Mouse (Mus musculus) brain, adult 2 months (tissue): Measurements from ENCODE around the gene 3110009E18Rik.
A peak's percentile ranks its signal among the peaks of the same experiment; 100 is the strongest.

Source experiments
- DNase-seq: peaks from one replicate; pipeline ENCODE4 v3.0.0; 2011; ENCODE audit warnings: low read depth, low spot score

The 3110009E18Rik gene

GRCm38 (mm10) chr1:120193586-120193985 is 72.6 kb downstream of the 3110009E18Rik start:
- DNase-seq: no peak

- DNase-seq: no peak
These were observed 75.0 kb downstream of the 3110009E18Rik start for GRCm38 (mm10) chr1:120195947-120196346.

DNA sequence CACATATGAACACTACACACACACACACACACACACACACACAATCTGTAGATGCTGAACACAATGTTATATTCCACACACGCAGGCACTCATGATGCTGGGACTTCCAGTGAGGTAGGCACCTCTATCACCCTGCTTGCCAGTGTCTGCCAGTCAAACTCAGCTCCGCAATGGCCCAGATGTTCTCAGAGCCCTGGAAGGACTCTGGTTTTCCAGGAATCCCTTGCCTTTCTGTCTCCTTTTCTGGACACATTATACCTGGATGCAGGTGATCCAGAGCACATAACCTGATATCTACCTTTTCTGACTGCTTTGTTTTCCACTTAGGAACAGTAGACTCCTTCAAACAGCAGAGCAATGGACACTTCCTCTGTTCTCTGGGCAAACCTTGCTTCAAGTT is 75.7 kb downstream of the 3110009E18Rik start:
- DNase-seq: no peak

- peak; percentile 83 for DNase-seq
These were observed 76.2 kb downstream of the 3110009E18Rik start for GRCm38 (mm10) chr1:120197189-120197588.

DNA sequence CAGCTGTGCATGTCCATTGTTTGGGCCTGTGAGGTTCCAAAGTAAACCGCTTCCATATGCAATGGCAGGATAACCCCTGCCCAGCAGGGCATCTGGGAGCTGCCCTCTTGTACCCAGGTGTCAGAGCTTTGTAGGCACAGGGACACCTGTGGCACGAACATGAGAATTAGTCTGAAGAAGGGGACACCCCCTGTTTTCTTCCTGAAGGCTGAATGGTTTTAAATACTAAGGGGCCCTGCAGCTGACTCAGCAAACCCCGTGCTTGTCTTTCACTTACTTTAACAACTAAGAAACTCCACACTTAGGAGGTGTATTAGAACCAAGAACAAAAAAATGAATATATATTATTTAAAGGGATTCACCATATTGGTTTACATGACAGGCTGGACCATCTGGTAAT is 77.2 kb downstream of the 3110009E18Rik start:
- DNase-seq: no peak

GRCm38 (mm10) chr1:120198942-120199341 is 78.0 kb downstream of the 3110009E18Rik start:
- DNase-seq: no peak

- no peak for DNase-seq
These were observed 81.6 kb downstream of the 3110009E18Rik start for GRCm38 (mm10) chr1:120202542-120202941.

- no peak for DNase-seq
These were observed 82.8 kb downstream of the 3110009E18Rik start for GRCm38 (mm10) chr1:120203836-120204235.

DNA sequence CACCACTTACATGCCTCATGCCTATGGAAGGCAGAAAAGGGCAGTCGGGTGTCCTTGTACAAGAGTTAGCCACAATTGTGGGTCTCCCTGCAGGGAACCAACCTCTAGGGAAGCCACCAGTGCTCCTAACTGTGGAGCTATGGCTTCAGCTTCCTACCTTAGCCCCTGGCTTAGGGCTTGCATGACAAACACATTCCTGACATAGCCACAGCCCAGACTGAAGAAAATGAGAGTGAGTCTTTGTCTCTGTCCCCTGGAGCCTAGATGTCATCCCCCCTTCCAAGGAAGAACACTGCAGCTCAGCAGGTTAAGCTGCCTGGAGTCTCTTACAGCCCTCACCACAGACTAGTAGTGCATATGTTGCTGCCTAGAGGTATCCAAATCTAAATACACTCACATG is 83.8 kb downstream of the 3110009E18Rik start:
- no peak for DNase-seq

GRCm38 (mm10) chr1:120207568-120207967 is 86.6 kb downstream of the 3110009E18Rik start:
- DNase-seq: peak; percentile 63

DNA sequence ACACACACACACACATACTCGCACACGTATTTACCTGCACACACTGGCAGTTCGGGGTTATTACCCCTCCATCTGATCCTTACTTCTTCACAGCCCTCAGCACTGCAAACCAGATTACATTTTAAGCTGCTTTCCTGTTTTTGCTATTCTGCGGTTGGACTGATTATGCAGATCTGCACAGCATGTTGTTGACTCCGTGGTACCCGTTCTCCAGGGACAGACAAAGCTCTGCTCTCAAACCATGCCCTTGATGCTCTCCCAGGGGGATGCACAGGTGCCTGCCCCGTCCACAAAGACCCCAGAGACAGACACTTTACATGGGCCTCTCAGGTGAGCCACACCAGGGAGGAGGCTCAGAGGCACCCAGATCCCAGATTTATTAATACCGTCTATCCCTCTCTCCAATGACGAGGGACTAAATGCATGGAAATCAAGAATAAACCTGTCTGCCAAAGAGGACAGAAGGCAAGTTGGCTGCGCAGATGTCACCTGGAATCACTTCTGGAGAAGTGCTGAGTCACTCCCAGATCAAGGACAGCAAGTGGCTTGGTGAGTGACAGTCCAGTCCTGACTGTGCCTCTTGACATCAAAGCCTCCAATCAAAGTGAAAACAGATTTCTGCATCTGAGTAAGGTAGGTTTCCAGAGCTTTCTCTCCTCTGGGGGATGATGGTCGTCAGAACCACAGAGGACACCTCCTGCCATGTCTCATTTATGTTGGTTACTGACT is 87.7 kb downstream of the 3110009E18Rik start:
- peak; percentile 15 for DNase-seq

- no peak for DNase-seq
These were observed 99.9 kb downstream of the 3110009E18Rik start for GRCm38 (mm10) chr1:120220841-120221240.

- DNase-seq: no peak
These were observed 100.3 kb downstream of the 3110009E18Rik start for GRCm38 (mm10) chr1:120221285-120221684.

DNA sequence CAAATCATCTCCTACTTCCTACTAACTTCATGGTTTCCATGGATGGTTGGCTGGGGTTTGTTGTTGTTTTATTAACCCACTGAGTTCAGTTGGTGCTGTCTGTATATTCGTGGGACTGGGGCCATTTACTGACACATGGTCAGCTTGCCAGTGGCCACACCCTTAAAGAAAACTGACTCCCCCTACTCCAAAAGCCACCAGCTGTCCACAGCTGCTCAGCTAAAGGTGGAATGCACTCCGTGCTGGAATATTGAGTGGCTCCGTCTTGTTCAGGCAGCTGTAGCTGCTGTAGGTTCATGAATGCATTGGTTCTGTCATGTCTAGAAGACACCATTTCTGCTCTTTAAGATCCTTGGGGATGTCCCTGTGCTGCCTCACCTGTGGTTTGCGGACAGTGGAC is 102.6 kb downstream of the 3110009E18Rik start:
- DNase-seq: no peak

DNA sequence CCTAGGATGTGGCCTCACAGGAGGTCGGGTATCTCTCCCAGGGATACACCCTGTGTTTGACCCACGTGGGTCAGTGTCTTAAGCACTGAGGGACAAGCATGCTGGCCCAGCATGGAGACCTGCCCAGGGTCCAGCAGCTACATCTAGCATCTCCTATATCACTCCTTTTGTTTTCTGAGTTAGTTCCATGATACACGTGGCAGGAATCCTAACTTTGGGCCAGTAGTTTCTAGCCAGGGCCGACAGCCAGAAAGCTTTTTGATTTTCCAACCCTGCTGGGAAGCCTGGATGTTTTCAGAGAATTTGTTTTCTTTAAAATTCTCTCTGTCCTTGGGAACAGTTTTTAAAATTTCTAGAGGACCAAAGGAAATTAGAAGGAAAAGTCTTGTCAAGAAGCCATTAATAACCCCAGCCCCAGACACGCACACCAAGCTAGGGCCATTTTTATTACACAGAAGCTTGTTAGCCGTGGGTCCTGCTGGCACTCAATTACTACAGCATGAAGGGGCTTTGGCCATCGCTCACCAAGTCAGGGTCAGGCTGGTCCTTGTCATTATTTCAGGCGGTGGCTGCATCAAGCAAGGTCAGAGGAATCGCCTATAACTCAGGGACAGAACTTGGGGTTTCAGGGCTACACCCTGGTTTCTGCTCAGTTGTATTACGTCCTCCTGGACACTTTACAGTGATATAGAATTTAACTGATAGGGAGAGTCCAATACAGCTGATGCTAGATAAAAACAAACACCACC is 108.9 kb downstream of the 3110009E18Rik start:
- DNase-seq: no peak

- DNase-seq: peak; percentile 73
These were observed 110.3 kb downstream of the 3110009E18Rik start for GRCm38 (mm10) chr1:120231334-120231733.

DNA sequence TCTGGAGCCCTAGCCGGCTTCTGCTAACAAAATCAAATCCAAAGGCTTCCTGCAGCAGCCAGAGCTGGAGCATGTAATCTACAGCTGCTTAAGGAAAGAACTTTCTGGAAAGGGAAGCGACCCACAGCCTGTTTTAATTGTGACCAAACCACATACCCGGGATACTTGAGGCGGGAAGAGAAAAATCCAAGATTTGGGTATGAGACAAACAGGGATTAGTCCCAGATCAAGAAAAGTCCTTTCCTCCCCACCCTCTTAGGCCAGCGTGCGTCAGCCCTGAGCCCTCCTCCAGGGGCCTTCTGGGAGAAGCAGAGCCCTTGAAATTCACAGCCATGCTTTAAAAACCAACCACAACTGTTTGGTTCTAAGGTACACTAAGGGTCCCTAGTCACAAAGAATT is 111.2 kb downstream of the 3110009E18Rik start:
- DNase-seq: no peak

DNA sequence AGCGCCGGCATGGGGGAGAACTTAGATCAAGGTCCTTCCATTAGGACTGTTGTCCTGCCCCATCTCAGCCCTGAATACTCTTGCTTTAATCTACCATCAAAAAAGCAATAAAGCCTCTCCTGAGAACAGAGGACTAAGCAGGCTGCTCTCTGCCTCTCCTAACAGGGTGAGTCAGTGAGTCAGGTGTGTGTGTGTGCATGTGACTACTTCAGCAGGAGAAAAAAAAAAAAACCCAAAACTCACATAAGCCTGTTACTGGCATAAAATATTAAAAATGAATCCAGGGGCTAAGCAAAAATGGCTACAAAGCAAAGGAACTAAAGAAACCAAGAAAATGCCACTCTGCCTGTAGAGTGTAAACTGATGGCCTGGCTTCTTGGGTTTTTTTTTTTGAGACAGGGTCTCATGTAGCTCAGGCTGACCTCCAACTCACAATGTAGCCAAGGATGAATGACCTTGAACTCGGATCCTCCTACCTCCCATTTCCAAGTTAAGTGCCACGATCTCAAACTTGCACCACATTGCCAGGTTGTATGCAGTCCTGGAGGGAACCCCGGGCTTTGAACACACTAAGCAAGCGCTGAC is 114.7 kb downstream of the 3110009E18Rik start:
- peak; percentile 26 for DNase-seq

GRCm38 (mm10) chr1:120236424-120236823 is 115.4 kb downstream of the 3110009E18Rik start:
- peak; percentile 71 for DNase-seq

- no peak for DNase-seq
These were observed 116.1 kb downstream of the 3110009E18Rik start for GRCm38 (mm10) chr1:120237068-120237467.
